In genomic region chr4:141301591-141302427, GRCm38 (mm10) we compare ENCODE assay signal across 8 mouse cellular contexts. TPM values are rescaled to one million over a fixed set of nuclear protein-coding genes. Genes with fewer than 3 reads are reported as not detected.
A peak's percentile ranks its signal among the peaks of the same experiment; 100 is the strongest.
DNase-seq lines count a peak whose midpoint lies in the region; ATAC-seq and TF ChIP-seq lines count a peak whose summit lies in the region.

No protein-coding gene starts in this region.

- no peaks in the 10 kb centered on the region for H3K9me3 ChIP-seq in embryonic facial prominence, embryonic 12.5 days
- no peaks in the 10 kb centered on the region for H3K9me3 ChIP-seq in intestine, embryonic 15.5 days
- H3K9me3 ChIP-seq in midbrain, embryonic 10.5 days (replicated peaks) = no peaks in the 10 kb centered on the region

- H3K36me3 ChIP-seq in embryonic facial prominence, embryonic 12.5 days = no peaks in the 10 kb centered on the region
- no peaks in the 10 kb centered on the region for H3K36me3 ChIP-seq in intestine, embryonic 15.5 days
- no peaks in the 10 kb centered on the region for H3K36me3 ChIP-seq in midbrain, embryonic 10.5 days

- H3K27me3 ChIP-seq in embryonic facial prominence, embryonic 12.5 days = peaks cover 54% of the 10 kb centered on the region
- no peaks in the 10 kb centered on the region for H3K27me3 ChIP-seq in intestine, embryonic 15.5 days (replicated peaks)
- H3K27me3 ChIP-seq in midbrain, embryonic 10.5 days (ENCODE audit: low read depth, poor library complexity, severe bottlenecking) = peaks cover 88% of the 10 kb centered on the region

- TF ChIP-seq CTCF in layer of hippocampus, adult 2 months (conservative IDR thresholded peaks at IDR 0.05) = no peak

- no peak for DNase-seq in layer of hippocampus, adult 2 months (ENCODE audit: low spot score in 2 of 2)
- DNase-seq in layer of hippocampus, postnatal 14 days (ENCODE audit: low spot score in 2 of 2) = no peak
- no peak for DNase-seq in midbrain, embryonic 10.5 days (ENCODE audit: low spot score)
- no peak for DNase-seq in right cerebral cortex, postnatal 36 days (ENCODE audit: low spot score in 2 of 2)
- no peak for DNase-seq in ovary, postnatal 36 days (ENCODE audit: low spot score)
- no peak for DNase-seq in layer of hippocampus, adult 11-12 months (ENCODE audit: low spot score)

- ATAC-seq in embryonic facial prominence, embryonic 12.5 days (ENCODE audit: insufficient number of reproducible peaks, insufficient read depth, low FRiP score, low TSS enrichment) = no peak
- peak; percentile 31 for ATAC-seq in intestine, embryonic 15.5 days

- H3K4me1 ChIP-seq in embryonic facial prominence, embryonic 12.5 days = peaks cover 29% of the 10 kb centered on the region
- peaks cover 51% of the 10 kb centered on the region for H3K4me1 ChIP-seq in intestine, embryonic 15.5 days (replicated peaks)
- peaks cover 62% of the 10 kb centered on the region for H3K4me1 ChIP-seq in midbrain, embryonic 10.5 days

- peak overlapping the region; percentile 65 for H3K9ac ChIP-seq in embryonic facial prominence, embryonic 12.5 days
- peak overlapping the region; percentile 81 for H3K9ac ChIP-seq in intestine, embryonic 15.5 days

- peak overlapping the region; percentile 71 for H3K4me3 ChIP-seq in layer of hippocampus, adult 2 months
- H3K4me3 ChIP-seq in embryonic facial prominence, embryonic 12.5 days = peak overlapping the region; percentile 62
- H3K4me3 ChIP-seq in intestine, embryonic 15.5 days (replicated peaks) = peak overlapping the region; percentile 78
- H3K4me3 ChIP-seq in midbrain, embryonic 10.5 days = peak overlapping the region; percentile 74

- H3K27ac ChIP-seq in layer of hippocampus, adult 2 months = peak overlapping the region; percentile 71; the same call in 1 of the 2 replicates
- no peak overlapping the region; the same call in 1 of the 2 replicates for H3K27ac ChIP-seq in embryonic facial prominence, embryonic 12.5 days
- H3K27ac ChIP-seq in intestine, embryonic 15.5 days = peak overlapping the region; percentile 78
- H3K27ac ChIP-seq in midbrain, embryonic 10.5 days (replicated peaks) = peak overlapping the region; percentile 78

- WGBS in embryonic facial prominence, embryonic 12.5 days = 1% methylated on average over 51 of the region's 51 CpGs
- under 1% methylated on average over 51 of the region's 51 CpGs for WGBS in intestine, embryonic 15.5 days
- under 1% methylated on average over 51 of the region's 51 CpGs for WGBS in midbrain, embryonic 10.5 days

- peak overlapping the region; percentile 90 for H3K4me2 ChIP-seq in embryonic facial prominence, embryonic 12.5 days (replicated peaks)
- peak overlapping the region; percentile 83 for H3K4me2 ChIP-seq in intestine, embryonic 15.5 days (replicated peaks)

RNA-seq across cellular contexts. Expression of gene Epha2, which starts 0.8 kb away (rescaled TPM):
- 1 to 10 TPM in 1 of 2 experiments, under 1 TPM in 1; 0.86 to 1.3 TPM for total RNA-seq in layer of hippocampus, adult 2 months (2021)
- total RNA-seq in layer of hippocampus, postnatal 14 days (2021) = 1 to 10 TPM; 1.8 to 2.0 TPM
- polyA plus RNA-seq in embryonic facial prominence, embryonic 12.5 days (2016; fragmentation: Nextera tagmentation; extraction: Ambion mirVana) = 3.4 and 3.5 TPM in 2 replicates
- 6.7 and 7.2 TPM in 2 replicates for polyA plus RNA-seq in intestine, embryonic 15.5 days (2015; fragmentation: Nextera tagmentation; extraction: Ambion mirVana)
- 3.6 and 3.7 TPM in 2 replicates for polyA plus RNA-seq in midbrain, embryonic 10.5 days (2016; fragmentation: Nextera tagmentation; extraction: Ambion mirVana)
